8 mouse cellular contexts compared by ENCODE assay signal in the genomic region with DNA sequence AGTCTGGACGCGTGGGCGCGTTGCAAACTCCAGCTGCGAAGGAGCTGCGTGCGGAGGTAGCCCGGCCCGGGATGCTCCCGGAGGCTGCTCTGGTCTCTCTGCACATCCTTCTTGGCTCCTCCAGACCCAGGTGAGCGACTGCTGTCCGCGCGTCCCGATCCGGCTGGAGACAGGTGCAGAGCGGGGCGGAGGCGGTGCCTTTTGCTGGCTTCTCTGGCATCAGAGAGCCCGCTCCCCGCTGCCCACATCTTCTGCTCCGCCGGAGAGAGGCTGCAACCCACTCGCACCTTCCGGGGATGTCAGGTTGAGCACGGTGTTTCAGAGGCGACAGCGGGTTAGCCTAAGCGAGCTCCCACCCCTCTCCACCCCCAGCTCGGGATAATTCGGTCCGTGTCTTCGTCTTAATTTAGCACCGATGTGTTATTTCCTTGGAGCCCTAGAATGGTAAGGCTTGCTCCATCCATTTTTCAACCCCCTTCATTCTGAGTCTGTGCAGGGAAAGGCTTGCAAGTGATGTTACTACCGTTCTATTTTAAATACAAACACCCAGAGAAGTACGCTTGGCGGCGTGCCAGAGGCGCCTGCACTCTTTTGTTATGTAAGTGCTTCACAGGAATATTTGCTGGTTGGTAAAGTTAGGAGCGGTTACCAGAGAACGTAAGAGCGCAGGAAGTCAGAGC. TPM values are rescaled to one million over a fixed set of nuclear protein-coding genes. Genes with fewer than 3 reads are reported as not detected.
DNase-seq lines count a peak whose midpoint lies in the region; ATAC-seq lines count a peak whose summit lies in the region.

No protein-coding gene starts in this region.

- peak overlapping the region; percentile 48 for H3K9ac ChIP-seq in intestine, embryonic 16.5 days (ENCODE audit: low read depth, low read length)
- H3K9ac ChIP-seq in stomach, embryonic 16.5 days (ENCODE audit: low read length) = peak overlapping the region; percentile 63

- no peaks in the 10 kb centered on the region for H3K36me3 ChIP-seq in intestine, embryonic 16.5 days (ENCODE audit: control insufficient read depth, insufficient read depth, low read length)
- H3K36me3 ChIP-seq in stomach, embryonic 16.5 days (ENCODE audit: control insufficient read depth, insufficient read depth, low read length) = no peaks in the 10 kb centered on the region

- WGBS in intestine, embryonic 16.5 days = 1% methylated on average over 42 of the region's 42 CpGs
- WGBS in stomach, embryonic 16.5 days = 1% methylated on average over 42 of the region's 42 CpGs

- peak overlapping the region; percentile 55 for H3K4me3 ChIP-seq in intestine, embryonic 16.5 days (ENCODE audit: low read length)
- H3K4me3 ChIP-seq in stomach, embryonic 16.5 days (replicated peaks; ENCODE audit: low read length) = peak overlapping the region; percentile 55

- no peak overlapping the region for H3K27ac ChIP-seq in intestine, embryonic 16.5 days (ENCODE audit: low read length)
- no peak overlapping the region for H3K27ac ChIP-seq in stomach, embryonic 16.5 days (ENCODE audit: low read length)

- peaks cover 19% of the 10 kb centered on the region for H3K27me3 ChIP-seq in intestine, embryonic 16.5 days (replicated peaks; ENCODE audit: control insufficient read depth, insufficient read depth, low read length)
- peaks cover 33% of the 10 kb centered on the region for H3K27me3 ChIP-seq in stomach, embryonic 16.5 days (ENCODE audit: control insufficient read depth, insufficient read depth, low read length)

- peak overlapping the region; percentile 94 for H3K4me2 ChIP-seq in intestine, embryonic 16.5 days (ENCODE audit: low read depth, low read length)
- H3K4me2 ChIP-seq in stomach, embryonic 16.5 days (ENCODE audit: low read depth, low read length) = peak overlapping the region; percentile 98

- peak; percentile 37 to 67 for DNase-seq in adrenal gland, adult (ENCODE audit: inconsistent age in 2 of 2, low spot score in 1 of 2)
- DNase-seq in adrenal gland, postnatal 4 days (ENCODE audit: low spot score in 2 of 2) = no peak
- peak; percentile 78 to 81 for DNase-seq in cerebellum, postnatal 10 days
- peak; percentile 95 for DNase-seq in heart, adult 11 months
- peak; percentile 92 to 96 for DNase-seq in left cerebral cortex, adult 9 months (ENCODE audit: low spot score in 2 of 2)
- DNase-seq in lung, postnatal 36 days = peak; percentile 84

- H3K4me1 ChIP-seq in intestine, embryonic 16.5 days (ENCODE audit: control insufficient read depth, insufficient read depth, low read length) = peaks cover 4% of the 10 kb centered on the region; the same call in 1 of the 2 replicates
- H3K4me1 ChIP-seq in stomach, embryonic 16.5 days (ENCODE audit: control insufficient read depth, insufficient read depth, low read length) = peaks cover 8% of the 10 kb centered on the region

- no peaks in the 10 kb centered on the region for H3K9me3 ChIP-seq in intestine, embryonic 16.5 days (ENCODE audit: control insufficient read depth, low read length)
- no peaks in the 10 kb centered on the region for H3K9me3 ChIP-seq in stomach, embryonic 16.5 days (replicated peaks; ENCODE audit: control insufficient read depth, low read length)

- peak; percentile 75 for ATAC-seq in intestine, embryonic 16.5 days
- ATAC-seq in stomach, embryonic 16.5 days (ENCODE audit: insufficient read depth, low FRiP score) = peak; percentile 58

RNA-seq across cellular contexts. Expression of a gene that starts 0.6 kb away (rescaled TPM):
- 1 to 10 TPM; 5.9 to 7.5 TPM for total RNA-seq in adrenal gland, postnatal 4 days (2021)
- 20.4 and 21.6 TPM in 2 replicates for polyA plus RNA-seq in intestine, embryonic 16.5 days (2015; fragmentation: Nextera tagmentation; extraction: Ambion mirVana)
- 11.4 and 12.4 TPM in 2 replicates for polyA plus RNA-seq in stomach, embryonic 16.5 days (2015; fragmentation: Nextera tagmentation; extraction: Ambion mirVana)

Comparison
In these comparisons a context has a peak if more than half of its experiments do, and no peak if none do; other contexts are left out.
1. DNase-seq: peak in adrenal gland, adult (2 of 2), cerebellum, postnatal 10 days (2 of 2), heart, adult 11 months (single experiment), left cerebral cortex, adult 9 months (2 of 2) and lung, postnatal 36 days (single experiment); none in adrenal gland, postnatal 4 days (0 of 2).